In the genomic region with DNA sequence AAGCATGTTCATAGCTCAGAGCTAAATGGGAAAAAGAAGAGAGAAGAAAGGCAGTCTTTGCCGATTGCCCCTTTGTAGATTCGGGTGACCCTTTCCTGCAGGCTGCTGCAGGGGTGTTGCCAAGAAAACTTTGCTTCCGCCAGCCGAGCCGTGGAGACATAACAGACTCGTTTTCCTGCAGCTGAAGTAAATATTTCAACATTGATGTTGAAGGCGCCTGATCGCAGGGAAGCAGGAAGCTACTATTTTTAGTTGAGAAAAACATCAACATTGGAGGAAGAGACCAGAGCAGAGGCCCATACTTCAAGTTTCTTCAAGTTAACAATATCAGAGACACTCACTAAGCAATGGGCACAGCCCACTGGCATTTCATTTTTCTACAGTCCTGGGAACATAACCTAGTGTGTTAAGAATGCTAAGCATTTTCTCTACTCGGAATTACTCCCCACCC, we compare ENCODE assay signal across 8 mouse cellular contexts.
DNase-seq lines count a peak whose midpoint lies in the region; ATAC-seq lines count a peak whose summit lies in the region.

No protein-coding gene starts in this region.

- 0 out of 2 replicates have a peak overlapping the region, but pooled peaks have one; percentile 12 for H3K27ac ChIP-seq in forebrain, embryonic 11.5 days (ENCODE audit: low read depth, low read length)
- no peak overlapping the region for H3K27ac ChIP-seq in forebrain, embryonic 12.5 days
- peak overlapping the region; percentile 80 to 82 for H3K27ac ChIP-seq in heart, embryonic 14.5 days (replicated peaks in 1 of 2; ENCODE audit: control insufficient read depth in 1 of 2, insufficient read depth in 1 of 2, low read depth in 2 of 2, low read length in 2 of 2)

- no peak for DNase-seq in forebrain, embryonic 11.5 days (ENCODE audit: low spot score)
- DNase-seq in embryo, embryonic 11 days, result peak; percentile 57
- DNase-seq in kidney, postnatal 10 days, result peak; percentile 83
- DNase-seq in lung, postnatal 36 days, result peak; percentile 86
- DNase-seq in testis, postnatal 14 days (ENCODE audit: low spot score), result peak; percentile 37
- DNase-seq in retina, embryonic 14.5 days (ENCODE audit: low spot score), result no peak

- peaks cover 2% of the 10 kb centered on the region; the same call in 1 of the 2 replicates for H3K4me1 ChIP-seq in forebrain, embryonic 11.5 days (replicated peaks; ENCODE audit: control insufficient read depth, insufficient read depth, low read length)
- H3K4me1 ChIP-seq in forebrain, embryonic 12.5 days, result peaks cover 13% of the 10 kb centered on the region
- peaks cover 17 to 18% of the 10 kb centered on the region in 2 experiments for H3K4me1 ChIP-seq in heart, embryonic 14.5 days (ENCODE audit: control insufficient read depth in 2 of 2, insufficient read depth in 2 of 2, low read length in 2 of 2)

- 58% methylated on average over 9 of the region's 9 CpGs for WGBS in forebrain, embryonic 11.5 days
- WGBS in forebrain, embryonic 12.5 days, result 61% methylated on average over 9 of the region's 9 CpGs
- WGBS in heart, embryonic 14.5 days, result 9% methylated on average over 9 of the region's 9 CpGs

- H3K36me3 ChIP-seq in forebrain, embryonic 11.5 days (ENCODE audit: control insufficient read depth, insufficient read depth, low read length), result no peaks in the 10 kb centered on the region
- no peaks in the 10 kb centered on the region for H3K36me3 ChIP-seq in forebrain, embryonic 12.5 days (replicated peaks)
- H3K36me3 ChIP-seq in heart, embryonic 14.5 days (ENCODE audit: control insufficient read depth, insufficient read depth, low read length), result no peaks in the 10 kb centered on the region

- no peaks in the 10 kb centered on the region for H3K9me3 ChIP-seq in forebrain, embryonic 11.5 days (ENCODE audit: control insufficient read depth, low read length)
- 0 out of 2 replicates have a peak, but pooled peaks cover 5% of the 10 kb centered on the region for H3K9me3 ChIP-seq in forebrain, embryonic 12.5 days
- no peaks in the 10 kb centered on the region for H3K9me3 ChIP-seq in heart, embryonic 14.5 days (ENCODE audit: control insufficient read depth, low read length)

- no peak for ATAC-seq in forebrain, embryonic 11.5 days (replicated peaks; ENCODE audit: low FRiP score)
- ATAC-seq in forebrain, embryonic 12.5 days (ENCODE audit: low FRiP score), result no peak
- ATAC-seq in heart, embryonic 14.5 days (ENCODE audit: insufficient number of reproducible peaks, insufficient read depth, low FRiP score, low read depth), result 0 out of 2 replicates have a peak, but pooled peaks have one; percentile 37

- no peaks in the 10 kb centered on the region for H3K27me3 ChIP-seq in forebrain, embryonic 11.5 days (ENCODE audit: control insufficient read depth, insufficient read depth, low read length)
- no peaks in the 10 kb centered on the region for H3K27me3 ChIP-seq in forebrain, embryonic 12.5 days
- no peaks in the 10 kb centered on the region for H3K27me3 ChIP-seq in heart, embryonic 14.5 days (ENCODE audit: control insufficient read depth, insufficient read depth, low read length)

- H3K4me2 ChIP-seq in forebrain, embryonic 11.5 days (ENCODE audit: low read depth, low read length, severe bottlenecking), result no peak overlapping the region
- no peak overlapping the region for H3K4me2 ChIP-seq in forebrain, embryonic 12.5 days
- peak overlapping the region; percentile 31 for H3K4me2 ChIP-seq in heart, embryonic 14.5 days (ENCODE audit: low read length)

- H3K4me3 ChIP-seq in forebrain, embryonic 11.5 days (ENCODE audit: low read depth, low read length), result no peak overlapping the region
- no peak overlapping the region for H3K4me3 ChIP-seq in forebrain, embryonic 12.5 days (replicated peaks)
- no peak overlapping the region for H3K4me3 ChIP-seq in heart, embryonic 14.5 days (ENCODE audit: control insufficient read depth in 1 of 2, insufficient read depth in 1 of 2, low read depth in 1 of 2, low read length in 2 of 2)

- no peak overlapping the region for H3K9ac ChIP-seq in forebrain, embryonic 11.5 days (ENCODE audit: low read length)
- H3K9ac ChIP-seq in forebrain, embryonic 12.5 days, result no peak overlapping the region
- peak overlapping the region; percentile 36; the same call in 1 of the 2 replicates for H3K9ac ChIP-seq in heart, embryonic 14.5 days (ENCODE audit: low read length)

Comparison
In these comparisons a context has a peak if more than half of its experiments do, and no peak if none do; other contexts are left out.
1. DNase-seq: peak in embryo, embryonic 11 days (single experiment), kidney, postnatal 10 days (single experiment), lung, postnatal 36 days (single experiment) and testis, postnatal 14 days (single experiment); none in forebrain, embryonic 11.5 days (single experiment) and retina, embryonic 14.5 days (single experiment).